Comparison of ENCODE assay signal across 12 mouse cellular contexts in genomic region chr13:98124113-98124745, GRCm38 (mm10).
DNase-seq lines count a peak whose midpoint lies in the region; ATAC-seq lines count a peak whose summit lies in the region.
"Had no signal": no experiment of that assay in that cellular context is flagged by ENCODE, and none has a peak within 500 bp of the region (broad histone marks: within the 10 kb centered on the region; RNA-seq: fewer than 3 reads in every experiment).

No protein-coding gene starts in this region.

- H3K4me1 ChIP-seq in heart, embryonic 12.5 days (replicated peaks), result peaks cover 30% of the 10 kb centered on the region
- H3K4me1 ChIP-seq in hindbrain, embryonic 10.5 days (replicated peaks), result peaks cover 21% of the 10 kb centered on the region
- H3K4me1 ChIP-seq: midbrain, embryonic 15.5 days had no signal

- no peak for ATAC-seq in heart, embryonic 12.5 days (ENCODE audit: insufficient number of reproducible peaks, low FRiP score)
- peak; percentile 94 for ATAC-seq in megakaryocyte-erythroid progenitor cell, adult 5-6 weeks (replicated peaks; ENCODE audit: low FRiP score, low TSS enrichment, poor library complexity, severe bottlenecking)
- ATAC-seq: midbrain, embryonic 15.5 days had no signal

- intact Hi-C loops in heart, postnatal 14 days (cut with DNase I), result no loop called here
- intact Hi-C loops in left cerebral cortex, postnatal 14 days (cut with DNase I), result no loop called here

- H3K9ac ChIP-seq in heart, embryonic 12.5 days, result peak overlapping the region; percentile 13; the same call in 1 of the 2 replicates
- H3K9ac ChIP-seq: midbrain, embryonic 15.5 days had no signal

- peak overlapping the region; percentile 75 for H3K27ac ChIP-seq in heart, embryonic 12.5 days (ENCODE audit: poor library complexity, severe bottlenecking)
- H3K27ac ChIP-seq in hindbrain, embryonic 10.5 days, result no peak overlapping the region
- H3K27ac ChIP-seq: midbrain, embryonic 15.5 days had no signal

- 22% methylated on average over 14 of the region's 14 CpGs for WGBS in heart, embryonic 12.5 days
- 84% methylated on average over 14 of the region's 14 CpGs for WGBS in hindbrain, embryonic 10.5 days

- no peaks in the 10 kb centered on the region for H3K9me3 ChIP-seq in heart, embryonic 12.5 days (replicated peaks)
- H3K9me3 ChIP-seq in hindbrain, embryonic 10.5 days, result no peaks in the 10 kb centered on the region
- H3K9me3 ChIP-seq: midbrain, embryonic 15.5 days had no signal

- DNase-seq in heart, postnatal 14 days, result no peak
- DNase-seq in MEL-GATA-1-ER (ENCODE audit: extremely low read depth, low read depth), result peak; percentile 60
- DNase-seq in induced T-regulatory cell, adult 2 months (ENCODE audit: low read depth), result peak; percentile 74
- no peak for DNase-seq in hindbrain, embryonic 10.5 days (ENCODE audit: low spot score)
- no peak for DNase-seq in layer of hippocampus, adult 11-12 months (ENCODE audit: low spot score)
- DNase-seq in left cerebral cortex, postnatal 14 days (ENCODE audit: low spot score in 2 of 2), result no peak
- DNase-seq: cerebellum, postnatal 14 days; gastrocnemius, postnatal 10 days; kidney, adult 2 months had no signal

- no peaks in the 10 kb centered on the region for H3K27me3 ChIP-seq in heart, embryonic 12.5 days (replicated peaks)
- no peaks in the 10 kb centered on the region for H3K27me3 ChIP-seq in hindbrain, embryonic 10.5 days (ENCODE audit: insufficient read depth, poor library complexity, severe bottlenecking)
- H3K27me3 ChIP-seq: midbrain, embryonic 15.5 days had no signal

- no peaks in the 10 kb centered on the region for H3K36me3 ChIP-seq in heart, embryonic 12.5 days
- no peaks in the 10 kb centered on the region for H3K36me3 ChIP-seq in hindbrain, embryonic 10.5 days
- H3K36me3 ChIP-seq: midbrain, embryonic 15.5 days had no signal

- peak overlapping the region; percentile 59 for H3K4me2 ChIP-seq in heart, embryonic 12.5 days
- H3K4me2 ChIP-seq: midbrain, embryonic 15.5 days had no signal

- H3K4me3 ChIP-seq in heart, embryonic 12.5 days, result 0 out of 2 replicates have a peak overlapping the region, but pooled peaks have one; percentile 7
- H3K4me3 ChIP-seq in hindbrain, embryonic 10.5 days, result no peak overlapping the region
- H3K4me3 ChIP-seq: midbrain, embryonic 15.5 days had no signal

Comparison
In these comparisons a context has a peak if more than half of its experiments do, and no peak if none do; other contexts are left out.
1. DNase-seq: peak in MEL-GATA-1-ER (single experiment) and induced T-regulatory cell, adult 2 months (single experiment); none in heart, postnatal 14 days (0 of 2), hindbrain, embryonic 10.5 days (single experiment), layer of hippocampus, adult 11-12 months (single experiment) and left cerebral cortex, postnatal 14 days (0 of 2).